Mouse (Mus musculus) layer of hippocampus, adult 2 months (tissue): ENCODE measurements around the gene Copg2. TPM values are rescaled to one million over a fixed set of nuclear protein-coding genes. Genes with fewer than 3 reads are reported as not detected.

ENCODE experiments used
- DNase-seq, 2 experiments: peaks; one replicate each; pipeline ENCODE4 v3.0.0; 2022; ENCODE audit warnings: low spot score in 2 of 2
- H3K27ac ChIP-seq: fragments of 200-600 bp; 2 replicates; pipeline ENCODE4 v1.8.1; 2022
- H3K4me3 ChIP-seq: fragments of 200-600 bp; 2 replicates; pipeline ENCODE4 v1.8.1; 2022; ENCODE audit warnings: mild to moderate bottlenecking
- CTCF ChIP-seq: fragments of 200-600 bp; conservative IDR thresholded peaks from 2 replicates; pipeline ENCODE4 v1.8.1; 2022; ENCODE audit warnings: antibody characterized with exemption, mild to moderate bottlenecking, moderate library complexity
- long read RNA-seq, 2 experiments: library from polyadenylated mRNA; stranded (forward); transcript quantifications; one replicate each; pipeline ENCODE4 v2.0.0; 2021; ENCODE audit warnings: borderline mapping rate in 2 of 2
- total RNA-seq, 2 experiments: library from RNA; stranded (reverse); gene quantifications; 2 replicates each; pipeline ENCODE4 v1.2.3; 2021

Gene Copg2
- total RNA-seq: 10 to 100 TPM; 85.2 to 90.8 TPM
- long read RNA-seq, experiment 1, transcript Copg2-201 (24 exons, 3,961 nt): major isoform, 9 of 21 reads
- long read RNA-seq, experiment 1, partial matches to known transcripts: 3 of 21 reads
- long read RNA-seq, experiment 1, other reads (novel, unspliced or antisense): 9 of 21 reads
- long read RNA-seq, experiment 2, transcript Copg2-201 (24 exons, 3,961 nt): major isoform, 10 of 17 reads
- long read RNA-seq, experiment 2, partial matches to known transcripts: 2 of 17 reads
- long read RNA-seq, experiment 2, other reads (novel, unspliced or antisense): 5 of 17 reads

DNA sequence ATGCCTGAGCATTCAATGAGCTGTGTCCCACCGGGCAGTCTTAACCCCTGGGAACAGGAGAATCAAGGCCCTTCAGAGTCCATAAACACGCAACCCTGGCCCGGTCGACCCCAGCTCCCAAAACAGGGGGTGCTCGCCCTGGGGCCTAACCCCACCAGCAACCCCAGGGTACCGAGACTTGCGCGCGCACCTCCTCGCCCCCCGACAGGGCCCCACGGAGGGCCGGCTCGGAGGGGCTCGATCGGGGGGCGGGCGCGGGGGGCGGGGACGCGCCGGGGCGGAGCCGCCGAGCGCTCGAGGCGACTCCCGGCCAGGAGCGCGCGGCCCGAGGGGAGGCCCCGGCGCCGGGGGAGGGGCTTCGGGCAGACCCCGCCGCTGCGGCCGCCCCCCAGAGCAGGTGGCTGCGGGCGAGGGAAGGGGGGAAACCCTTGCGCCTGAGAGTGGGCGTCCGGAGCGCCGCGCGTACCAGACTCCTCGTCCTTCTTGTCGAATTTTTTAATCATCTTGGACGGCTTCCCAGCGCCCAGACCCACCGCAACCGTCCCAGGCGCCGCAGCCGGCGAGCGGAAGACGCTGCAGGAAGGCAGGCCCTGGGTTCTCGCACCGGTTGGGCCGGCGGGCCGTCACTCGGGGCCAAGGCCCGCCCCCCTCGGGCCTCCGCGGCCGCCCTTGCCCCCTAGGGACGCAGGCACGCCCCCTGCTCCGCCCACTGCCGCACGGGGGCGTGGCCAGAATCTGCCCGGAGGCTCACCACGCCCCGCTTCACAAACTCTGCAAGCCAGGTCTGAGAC is at the start of gene Copg2:
Gene Copg2, minus strand, starts transcription at position 600 of the 791 bp plus-strand sequence.
- TF ChIP-seq CTCF: peak; percentile 48
- Histone ChIP-seq H3K27ac (peak within 1 kb of the TSS; percentile 96), H3K4me3 (peak within 1 kb of the TSS; percentile 96)
- DNase-seq: peak; percentile 94 to 97

- DNase-seq: no peak
- TF ChIP-seq CTCF: no peak
- no peak overlapping the region for H3K4me3 ChIP-seq
- H3K27ac ChIP-seq: no peak overlapping the region
Observed at GRCm38 (mm10) chr6:30939264-30939663, 42.7 kb upstream of the Copg2 start.

- peak in 1 of 2 experiments; percentile 22 for DNase-seq
- peak; percentile 72 for TF ChIP-seq CTCF
- Histone ChIP-seq H3K27ac (no peak overlapping the region), H3K4me3 (no peak overlapping the region)
Observed at GRCm38 (mm10) chr6:30922821-30923220, 26.2 kb upstream of the Copg2 start.

GRCm38 (mm10) chr6:30921826-30922225 is 25.2 kb upstream of the Copg2 start:
- H3K27ac ChIP-seq: no peak overlapping the region
- no peak for TF ChIP-seq CTCF
- DNase-seq: no peak
- H3K4me3 ChIP-seq: no peak overlapping the region

DNA sequence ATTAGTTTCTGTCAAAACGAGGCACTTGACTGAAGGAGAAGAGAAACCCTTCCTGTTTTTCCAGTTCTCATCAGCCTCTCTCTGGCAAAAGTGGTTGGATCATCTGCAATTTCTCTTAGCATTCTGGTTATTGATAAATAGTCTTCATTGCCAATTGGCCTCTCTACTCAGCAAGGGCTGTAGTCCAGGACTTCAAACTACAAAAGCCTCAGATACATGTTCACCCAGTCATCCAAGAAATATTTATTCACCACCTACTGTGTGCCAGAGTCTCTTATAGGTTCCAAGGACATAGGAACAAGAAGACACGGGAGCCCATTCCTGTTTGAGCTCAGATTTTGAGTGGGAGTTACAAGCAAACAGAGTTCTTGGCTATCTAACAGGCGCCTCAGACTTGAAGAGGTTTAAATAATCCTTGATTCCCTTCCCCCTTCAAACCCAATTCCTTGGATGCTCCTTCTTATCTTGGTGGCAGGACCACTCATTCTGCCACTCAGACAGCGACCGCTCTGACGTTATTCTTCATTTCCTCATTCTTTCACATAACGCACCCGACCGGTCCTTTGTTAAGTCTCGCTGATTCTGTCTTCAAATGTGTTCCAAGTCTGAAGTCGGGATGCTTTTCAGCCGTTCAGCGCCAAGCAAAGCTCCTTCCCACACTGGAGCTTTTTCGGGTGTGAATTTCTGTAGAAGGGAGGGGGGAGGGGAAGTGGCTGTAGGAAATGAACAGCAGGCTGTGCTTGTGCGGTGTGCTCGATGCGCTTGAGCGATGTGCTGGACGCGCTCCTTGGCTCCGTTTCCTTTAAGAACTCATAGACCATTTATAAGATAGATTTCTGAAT is 24.5 kb upstream of the Copg2 start:
- Histone ChIP-seq H3K27ac (peak overlapping the region; percentile 55; the same call in 1 of the 2 replicates), H3K4me3 (peak overlapping the region; percentile 43)
- DNase-seq: peak in 1 of 2 experiments; percentile 13
- TF ChIP-seq CTCF: no peak

DNA sequence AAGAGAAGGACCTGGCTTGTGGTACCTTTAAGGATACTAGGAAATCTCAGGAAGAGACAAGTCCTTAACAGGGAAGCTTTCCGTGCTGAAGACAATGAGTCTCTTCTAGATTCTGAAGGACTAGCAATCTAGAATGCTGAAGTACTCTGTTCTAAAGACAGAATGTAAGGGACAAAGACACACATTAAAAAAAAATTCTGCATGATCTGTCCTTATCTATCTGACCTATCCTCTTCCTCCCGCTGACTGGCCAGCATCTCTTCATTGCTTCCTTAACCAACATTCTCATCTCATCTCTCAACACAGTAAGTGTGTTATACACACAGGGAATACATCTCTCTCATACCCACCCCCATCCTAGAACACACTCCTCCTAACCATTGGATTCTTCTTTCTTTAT is 18.9 kb upstream of the Copg2 start, which contains the start of gene Tsga13:
Gene Tsga13, minus strand, starts transcription at position 101 of the 400 bp plus-strand sequence.
- no peak within 1 kb of the TSS for H3K4me3 ChIP-seq
- DNase-seq: no peak
- no peak for TF ChIP-seq CTCF
- H3K27ac ChIP-seq: no peak within 1 kb of the TSS

DNA sequence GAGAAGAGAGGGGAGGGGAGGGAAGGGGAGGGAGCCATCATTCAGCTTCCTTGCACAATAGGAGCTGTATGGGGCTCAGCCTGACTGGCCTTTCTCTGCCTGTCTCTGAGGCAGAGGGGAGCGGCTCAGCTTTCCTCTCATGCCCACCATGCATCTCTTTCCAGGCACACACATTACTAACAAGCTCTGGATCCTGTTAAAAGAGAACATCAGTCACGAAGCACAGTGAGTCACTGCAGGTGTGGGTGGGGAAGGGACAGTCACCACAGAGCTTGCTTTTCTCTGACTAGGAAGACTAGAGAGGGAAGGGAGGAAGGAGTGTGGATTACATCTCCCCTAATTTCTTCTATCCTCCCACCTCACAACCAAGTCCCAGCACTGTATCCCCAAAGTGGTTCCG is 11.4 kb upstream of the Copg2 start:
- no peak for TF ChIP-seq CTCF
- Histone ChIP-seq H3K4me3 (no peak overlapping the region), H3K27ac (0 out of 2 replicates have a peak overlapping the region, but pooled peaks have one; percentile 44)
- DNase-seq: peak; percentile 52 to 77

DNA sequence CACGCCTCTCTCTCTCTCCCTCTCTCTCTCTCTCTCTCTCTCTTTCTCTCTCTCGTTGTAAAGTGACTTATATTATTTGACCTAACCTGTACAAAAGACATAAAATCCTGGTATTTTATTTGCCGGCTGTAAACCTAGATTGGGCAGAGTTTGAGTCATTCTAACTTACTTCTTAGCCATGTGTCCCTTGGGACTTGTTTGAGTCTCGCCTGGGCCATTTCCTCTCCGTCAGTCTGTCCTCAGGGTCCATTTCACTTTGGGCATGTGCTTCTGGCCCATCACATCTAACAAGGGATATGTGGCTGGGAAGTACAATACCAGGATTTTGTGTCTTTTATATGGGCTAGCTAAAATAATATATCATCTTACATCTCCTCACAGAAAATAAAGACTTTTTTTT is 8.3 kb upstream of the Copg2 start:
- no peak overlapping the region for H3K27ac ChIP-seq
- no peak for TF ChIP-seq CTCF
- no peak overlapping the region for H3K4me3 ChIP-seq
- DNase-seq: no peak

- Histone ChIP-seq H3K4me3 (no peak overlapping the region), H3K27ac (no peak overlapping the region)
- TF ChIP-seq CTCF: no peak
- DNase-seq: no peak
Observed at GRCm38 (mm10) chr6:30904033-30904432, 7.4 kb upstream of the Copg2 start.

DNA sequence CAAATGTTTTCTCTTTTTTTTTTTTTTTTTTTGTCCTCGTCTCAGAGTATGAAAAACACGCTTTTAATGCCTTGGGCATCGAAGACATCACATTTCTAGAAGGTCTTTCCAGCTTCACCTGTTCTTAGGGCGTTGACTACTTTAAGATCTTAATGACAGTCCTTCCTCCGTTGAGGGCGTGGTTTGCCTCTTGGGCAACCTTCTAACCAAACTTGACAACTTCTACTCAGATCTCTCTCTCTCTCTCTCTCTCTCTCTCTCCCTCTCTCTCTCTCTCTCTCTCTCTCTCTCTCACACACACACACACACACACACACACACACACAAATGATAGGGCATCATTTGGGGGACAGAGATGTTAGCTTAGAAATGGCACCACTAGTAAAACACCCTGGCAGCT is 926 bp upstream of the Copg2 start:
- Histone ChIP-seq H3K27ac (no peak overlapping the region), H3K4me3 (no peak overlapping the region)
- TF ChIP-seq CTCF: no peak
- no peak for DNase-seq

GRCm38 (mm10) chr6:30896986-30897327 is 363 bp upstream of the Copg2 start:
- Histone ChIP-seq H3K27ac (peak overlapping the region; percentile 67; the same call in 1 of the 2 replicates), H3K4me3 (peak overlapping the region; percentile 96)
- no peak for DNase-seq
- no peak for TF ChIP-seq CTCF

- Histone ChIP-seq H3K4me3 (peak overlapping the region; percentile 96), H3K27ac (peak overlapping the region; percentile 96)
- no peak for TF ChIP-seq CTCF
- peak in 1 of 2 experiments; percentile 10 for DNase-seq
Observed at GRCm38 (mm10) chr6:30895819-30896194, 787 bp downstream of the Copg2 start.

DNA sequence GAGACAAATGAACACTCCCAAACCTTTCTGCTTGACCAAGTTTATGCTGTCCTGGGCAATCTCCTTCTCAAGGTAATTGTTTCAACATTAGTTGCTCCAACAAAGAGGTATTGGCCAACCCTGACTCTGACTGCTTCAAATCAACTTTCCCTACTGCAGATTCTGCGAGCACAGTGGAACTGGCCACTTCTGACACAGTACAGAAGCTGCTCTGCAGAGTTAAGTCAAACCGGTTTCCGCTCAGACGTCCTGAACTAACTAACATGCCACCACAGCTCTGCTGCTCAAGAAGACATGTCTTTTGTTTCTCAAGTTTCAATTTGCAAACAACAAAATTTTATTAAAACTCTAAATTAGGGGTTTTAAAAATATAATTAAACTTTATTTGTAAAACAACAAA is 3.5 kb downstream of the Copg2 start:
- DNase-seq: no peak
- H3K27ac ChIP-seq: no peak overlapping the region
- TF ChIP-seq CTCF: no peak
- H3K4me3 ChIP-seq: no peak overlapping the region
